8 mouse cellular contexts compared by ENCODE assay signal in genomic region chr16:42339512-42339911, GRCm38 (mm10). TPM values are rescaled to one million over a fixed set of nuclear protein-coding genes. Genes with fewer than 3 reads are reported as not detected.
A peak's percentile ranks its signal among the peaks of the same experiment; 100 is the strongest.
DNase-seq lines count a peak whose midpoint lies in the region; ATAC-seq lines count a peak whose summit lies in the region.

No protein-coding gene starts in this region.

- H3K4me2 ChIP-seq in heart, embryonic 15.5 days: peak overlapping the region; percentile 86
- H3K4me2 ChIP-seq in forebrain, embryonic 16.5 days (ENCODE audit: low read length): peak overlapping the region; percentile 59
- H3K4me2 ChIP-seq in midbrain, embryonic 11.5 days: peak overlapping the region; percentile 72

- intact Hi-C loops in heart, postnatal 14 days (cut with DNase I): no loop called here
- intact Hi-C loops in gastrocnemius, postnatal 36 days (cut with DNase I): no loop called here

- no peak for ATAC-seq in heart, embryonic 15.5 days (replicated peaks; ENCODE audit: insufficient number of reproducible peaks, insufficient read depth, low FRiP score, low read depth)
- peak; percentile 45 for ATAC-seq in forebrain, embryonic 16.5 days
- 0 out of 2 replicates have a peak, but pooled peaks have one; percentile 36 for ATAC-seq in midbrain, embryonic 11.5 days (ENCODE audit: low FRiP score)

- peaks cover 14% of the 10 kb centered on the region for H3K4me1 ChIP-seq in heart, embryonic 15.5 days (replicated peaks)
- peaks cover 18% of the 10 kb centered on the region for H3K4me1 ChIP-seq in forebrain, embryonic 16.5 days (replicated peaks; ENCODE audit: control insufficient read depth, insufficient read depth, low read length)
- H3K4me1 ChIP-seq in midbrain, embryonic 11.5 days (ENCODE audit: control insufficient read depth, insufficient read depth, low read length): peaks cover 20% of the 10 kb centered on the region

- no peaks in the 10 kb centered on the region for H3K27me3 ChIP-seq in heart, embryonic 15.5 days
- no peaks in the 10 kb centered on the region for H3K27me3 ChIP-seq in forebrain, embryonic 16.5 days (replicated peaks; ENCODE audit: control insufficient read depth, insufficient read depth, low read length)
- no peaks in the 10 kb centered on the region for H3K27me3 ChIP-seq in midbrain, embryonic 11.5 days (ENCODE audit: control insufficient read depth, insufficient read depth, low read length)

- no peaks in the 10 kb centered on the region for H3K9me3 ChIP-seq in heart, embryonic 15.5 days (replicated peaks)
- H3K9me3 ChIP-seq in forebrain, embryonic 16.5 days (ENCODE audit: control insufficient read depth, low read length): no peaks in the 10 kb centered on the region
- H3K9me3 ChIP-seq in midbrain, embryonic 11.5 days (ENCODE audit: control insufficient read depth, low read length): no peaks in the 10 kb centered on the region

- DNase-seq in heart, postnatal 14 days: no peak
- DNase-seq in cerebellum, adult 11 months: peak; percentile 53
- DNase-seq in midbrain, embryonic 11.5 days (ENCODE audit: low spot score, missing footprints): peak; percentile 91
- DNase-seq in adrenal gland, adult 8-10 months: no peak
- DNase-seq in urinary bladder, postnatal 10 days (ENCODE audit: low spot score): no peak
- no peak for DNase-seq in gastrocnemius, postnatal 36 days

- peak overlapping the region; percentile 41; the same call in 1 of the 2 replicates for H3K9ac ChIP-seq in heart, embryonic 15.5 days
- peak overlapping the region; percentile 58 for H3K9ac ChIP-seq in forebrain, embryonic 16.5 days (replicated peaks; ENCODE audit: low read depth, low read length)
- H3K9ac ChIP-seq in midbrain, embryonic 11.5 days (ENCODE audit: low read length): peak overlapping the region; percentile 65

- H3K4me3 ChIP-seq in heart, embryonic 15.5 days: peak overlapping the region; percentile 50
- peak overlapping the region; percentile 68 for H3K4me3 ChIP-seq in forebrain, embryonic 16.5 days (replicated peaks; ENCODE audit: low read length)
- H3K4me3 ChIP-seq in midbrain, embryonic 11.5 days (ENCODE audit: low read depth, low read length): peak overlapping the region; percentile 36

- under 1% methylated on average over 10 of the region's 10 CpGs for WGBS in heart, embryonic 15.5 days
- WGBS in forebrain, embryonic 16.5 days: 0% methylated on average over 10 of the region's 10 CpGs
- WGBS in midbrain, embryonic 11.5 days: 0% methylated on average over 10 of the region's 10 CpGs

- H3K36me3 ChIP-seq in heart, embryonic 15.5 days: no peaks in the 10 kb centered on the region
- no peaks in the 10 kb centered on the region for H3K36me3 ChIP-seq in forebrain, embryonic 16.5 days (ENCODE audit: control insufficient read depth, insufficient read depth)
- no peaks in the 10 kb centered on the region for H3K36me3 ChIP-seq in midbrain, embryonic 11.5 days (ENCODE audit: control insufficient read depth, insufficient read depth, low read length)

- H3K27ac ChIP-seq in heart, embryonic 15.5 days: no peak overlapping the region
- peak overlapping the region; percentile 89 for H3K27ac ChIP-seq in forebrain, embryonic 16.5 days (ENCODE audit: low read length)
- H3K27ac ChIP-seq in midbrain, embryonic 11.5 days (ENCODE audit: low read depth, low read length): peak overlapping the region; percentile 59; the same call in 1 of the 2 replicates

RNA-seq across cellular contexts. Expression of gene Gap43, which starts 0.9 kb away (rescaled TPM):
- 14.0 and 32.0 TPM in 2 replicates for polyA plus RNA-seq in heart, embryonic 15.5 days (2015; fragmentation: Nextera tagmentation; extraction: Ambion mirVana)
- 1 to 10 TPM in 1 of 2 experiments, under 1 TPM in 1; 0.57 to 1.0 TPM for total RNA-seq in heart, postnatal 14 days (2021)
- polyA plus RNA-seq in forebrain, embryonic 16.5 days (2015; fragmentation: Nextera tagmentation; extraction: Ambion mirVana): 719 and 966 TPM in 2 replicates
- 301 and 323 TPM in 2 replicates for polyA plus RNA-seq in midbrain, embryonic 11.5 days (2014; fragmentation: Nextera tagmentation; extraction: Ambion mirVana)
- total RNA-seq in adrenal gland, adult 8-10 months (2022): under 1 TPM; 0.31 to 0.74 (median 0.73) TPM
- under 1 TPM in 1 of 2 experiments, not detected in 1; 0.41 TPM for total RNA-seq in gastrocnemius, postnatal 36 days (2021)

Comparison
In these comparisons a context has a peak if more than half of its experiments do, and no peak if none do; other contexts are left out.
1. DNase-seq: peak in cerebellum, adult 11 months (single experiment) and midbrain, embryonic 11.5 days (single experiment); none in heart, postnatal 14 days (0 of 2), adrenal gland, adult 8-10 months (single experiment), urinary bladder, postnatal 10 days (single experiment) and gastrocnemius, postnatal 36 days (0 of 2).
2. Peak in every context shown above with its lines, with median percentiles within 50 percentile points of each other: H3K4me2 ChIP-seq, H3K4me3 ChIP-seq and H3K9ac ChIP-seq.